Mouse (Mus musculus): ENCODE measurements around the gene Boll. TPM values are rescaled to one million over a fixed set of nuclear protein-coding genes. Genes with fewer than 3 reads are reported as not detected.
A peak's percentile ranks its signal among the peaks of the same experiment; 100 is the strongest.

Boll gene
- 0.20 and 0.42 TPM in 2 replicates for polyA plus RNA-seq (2014; fragmentation: Nextera tagmentation; extraction: Ambion mirVana)

DNA sequence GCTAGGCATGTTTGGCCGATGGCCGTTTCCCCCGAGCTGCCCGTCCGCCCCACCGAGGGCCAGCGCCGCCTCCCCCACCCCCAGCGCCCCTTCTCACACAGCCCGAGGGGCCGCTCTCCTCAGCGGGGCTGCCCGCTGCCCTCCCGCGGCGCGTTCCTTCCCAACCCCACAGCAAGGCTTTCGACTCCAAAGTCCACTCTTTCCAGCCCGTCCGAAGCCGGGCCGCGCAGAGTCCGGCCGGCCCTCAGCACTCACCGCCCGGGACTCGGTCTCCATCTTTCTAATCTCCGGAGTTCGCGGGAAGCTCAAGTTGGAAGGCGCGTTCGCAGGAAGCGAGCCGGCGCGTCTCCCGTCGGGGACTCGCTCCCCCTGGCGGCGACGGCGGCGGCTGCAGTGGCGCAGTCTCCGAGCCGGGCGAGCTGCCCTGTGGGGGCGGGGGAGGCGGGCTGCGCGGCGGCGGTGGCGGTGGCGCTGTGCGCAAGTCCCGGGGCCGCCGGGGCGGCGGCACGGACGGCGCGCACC is at the start of gene Boll:
Boll (minus strand) TSS at position 426 of the 522 bp plus-strand sequence.
- Histone ChIP-seq H3K4me2 (replicated peaks; ENCODE audit: low read depth, low read length) (peak within 1 kb of the TSS; percentile 51), H3K9ac (ENCODE audit: low read depth, low read length) (no peak within 1 kb of the TSS), H3K4me1 (replicated peaks; ENCODE audit: control insufficient read depth, insufficient read depth, low read length) (no peaks in the 10 kb centered on the region), H3K27me3 (ENCODE audit: control insufficient read depth, insufficient read depth, low read length) (peaks cover 14% of the 10 kb centered on the region), H3K9me3 (ENCODE audit: control insufficient read depth, low read length) (no peaks in the 10 kb centered on the region), H3K4me3 (ENCODE audit: low read depth, low read length) (peak within 1 kb of the TSS; percentile 44), H3K27ac (ENCODE audit: low read depth, low read length) (no peak within 1 kb of the TSS), H3K36me3 (ENCODE audit: control insufficient read depth, insufficient read depth, low read length) (no peaks in the 10 kb centered on the region)
- DNase-seq (ENCODE audit: low spot score) (peak; percentile 83), ATAC-seq (ENCODE audit: low FRiP score) (peak; percentile 93)
- 14% methylated on average over 56 of the region's 68 CpGs for WGBS

DNA sequence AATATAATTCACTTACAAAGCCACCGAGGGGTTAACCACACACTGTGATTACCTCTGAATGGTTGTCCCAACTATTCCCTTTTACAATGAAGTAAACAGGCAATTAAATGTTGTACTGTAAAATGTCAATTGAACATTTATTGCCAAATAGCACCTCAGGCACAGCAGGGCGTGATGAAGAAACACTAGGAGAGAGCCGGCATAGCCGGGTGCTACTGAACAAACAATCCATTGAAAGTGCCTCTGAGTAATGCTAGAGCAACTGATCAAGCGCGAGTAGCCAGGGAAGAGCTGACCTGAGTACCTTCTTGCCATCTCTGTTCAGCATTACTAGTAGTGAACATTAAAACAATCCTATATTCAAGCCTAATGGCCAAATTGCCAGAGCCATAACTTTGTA is 49.3 kb upstream of the Boll start:
- no peaks in the 10 kb centered on the region for H3K4me1 ChIP-seq (replicated peaks; ENCODE audit: control insufficient read depth, insufficient read depth, low read length)
- ATAC-seq (ENCODE audit: low FRiP score) (no peak), DNase-seq (ENCODE audit: low spot score) (no peak)
- no peak overlapping the region for H3K4me2 ChIP-seq (replicated peaks; ENCODE audit: low read depth, low read length)
- no peaks in the 10 kb centered on the region for H3K27me3 ChIP-seq (ENCODE audit: control insufficient read depth, insufficient read depth, low read length)
- WGBS = 77% methylated on average over 6 of the region's 6 CpGs
- H3K9me3 ChIP-seq (ENCODE audit: control insufficient read depth, low read length) = no peaks in the 10 kb centered on the region
- no peak overlapping the region for H3K9ac ChIP-seq (ENCODE audit: low read depth, low read length)
- H3K27ac ChIP-seq (ENCODE audit: low read depth, low read length) = no peak overlapping the region
- H3K4me3 ChIP-seq (ENCODE audit: low read depth, low read length) = no peak overlapping the region
- H3K36me3 ChIP-seq (ENCODE audit: control insufficient read depth, insufficient read depth, low read length) = no peaks in the 10 kb centered on the region

DNA sequence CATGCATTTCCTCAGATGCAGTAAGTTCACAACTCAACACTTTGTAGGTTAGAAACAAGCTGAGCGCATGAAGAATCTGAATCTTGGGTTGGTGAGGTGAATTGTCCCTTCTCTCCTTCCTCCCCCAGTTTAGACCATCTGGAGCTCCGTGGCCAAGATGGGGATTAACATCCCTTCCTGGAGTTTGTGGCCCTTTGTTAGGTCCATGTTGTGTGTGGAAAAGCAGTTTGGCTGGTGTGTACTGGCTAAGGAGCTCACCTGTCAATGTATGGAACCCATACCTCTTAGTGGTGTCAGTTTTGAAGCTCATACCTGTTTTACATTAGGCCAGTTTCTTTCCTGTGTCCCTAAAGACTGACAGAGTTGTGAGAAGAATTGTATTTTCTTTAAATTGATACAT is 47.8 kb upstream of the Boll start:
- no peaks in the 10 kb centered on the region for H3K9me3 ChIP-seq (ENCODE audit: control insufficient read depth, low read length)
- DNase-seq (ENCODE audit: low spot score) (no peak), ATAC-seq (ENCODE audit: low FRiP score) (no peak)
- WGBS = 77% methylated on average over 2 of the region's 2 CpGs
- no peaks in the 10 kb centered on the region for H3K36me3 ChIP-seq (ENCODE audit: control insufficient read depth, insufficient read depth, low read length)
- H3K4me3 ChIP-seq (ENCODE audit: low read depth, low read length) = no peak overlapping the region
- H3K9ac ChIP-seq (ENCODE audit: low read depth, low read length) = no peak overlapping the region
- no peaks in the 10 kb centered on the region for H3K4me1 ChIP-seq (replicated peaks; ENCODE audit: control insufficient read depth, insufficient read depth, low read length)
- H3K4me2 ChIP-seq (replicated peaks; ENCODE audit: low read depth, low read length) = no peak overlapping the region
- no peak overlapping the region for H3K27ac ChIP-seq (ENCODE audit: low read depth, low read length)
- no peaks in the 10 kb centered on the region for H3K27me3 ChIP-seq (ENCODE audit: control insufficient read depth, insufficient read depth, low read length)

DNA sequence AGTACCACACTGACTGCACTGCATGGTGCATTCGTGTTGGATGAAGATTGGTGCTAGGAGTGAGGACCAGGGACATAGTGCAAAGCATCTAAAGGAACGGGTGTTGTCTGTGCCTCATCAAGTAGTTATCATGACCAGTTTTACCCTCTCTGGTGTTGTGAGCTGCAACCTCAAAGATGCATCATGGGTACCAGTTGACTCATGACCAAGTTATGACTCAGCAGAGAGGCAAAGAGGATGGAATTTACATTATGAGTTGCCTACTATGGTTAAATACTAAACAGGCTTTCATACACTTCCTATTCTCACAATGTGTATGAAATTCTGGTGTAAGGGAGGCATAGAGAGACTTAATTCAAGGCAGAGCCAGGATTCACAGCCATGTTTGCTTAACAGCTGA is 47.4 kb upstream of the Boll start:
- Histone ChIP-seq H3K36me3 (ENCODE audit: control insufficient read depth, insufficient read depth, low read length) (no peaks in the 10 kb centered on the region), H3K4me3 (ENCODE audit: low read depth, low read length) (no peak overlapping the region), H3K27me3 (ENCODE audit: control insufficient read depth, insufficient read depth, low read length) (no peaks in the 10 kb centered on the region), H3K4me1 (replicated peaks; ENCODE audit: control insufficient read depth, insufficient read depth, low read length) (no peaks in the 10 kb centered on the region), H3K27ac (ENCODE audit: low read depth, low read length) (no peak overlapping the region), H3K9me3 (ENCODE audit: control insufficient read depth, low read length) (no peaks in the 10 kb centered on the region), H3K4me2 (replicated peaks; ENCODE audit: low read depth, low read length) (no peak overlapping the region), H3K9ac (ENCODE audit: low read depth, low read length) (no peak overlapping the region)
- DNase-seq (ENCODE audit: low spot score) = no peak
- no peak for ATAC-seq (ENCODE audit: low FRiP score)
- WGBS = 79% methylated on average over 2 of the region's 2 CpGs

DNA sequence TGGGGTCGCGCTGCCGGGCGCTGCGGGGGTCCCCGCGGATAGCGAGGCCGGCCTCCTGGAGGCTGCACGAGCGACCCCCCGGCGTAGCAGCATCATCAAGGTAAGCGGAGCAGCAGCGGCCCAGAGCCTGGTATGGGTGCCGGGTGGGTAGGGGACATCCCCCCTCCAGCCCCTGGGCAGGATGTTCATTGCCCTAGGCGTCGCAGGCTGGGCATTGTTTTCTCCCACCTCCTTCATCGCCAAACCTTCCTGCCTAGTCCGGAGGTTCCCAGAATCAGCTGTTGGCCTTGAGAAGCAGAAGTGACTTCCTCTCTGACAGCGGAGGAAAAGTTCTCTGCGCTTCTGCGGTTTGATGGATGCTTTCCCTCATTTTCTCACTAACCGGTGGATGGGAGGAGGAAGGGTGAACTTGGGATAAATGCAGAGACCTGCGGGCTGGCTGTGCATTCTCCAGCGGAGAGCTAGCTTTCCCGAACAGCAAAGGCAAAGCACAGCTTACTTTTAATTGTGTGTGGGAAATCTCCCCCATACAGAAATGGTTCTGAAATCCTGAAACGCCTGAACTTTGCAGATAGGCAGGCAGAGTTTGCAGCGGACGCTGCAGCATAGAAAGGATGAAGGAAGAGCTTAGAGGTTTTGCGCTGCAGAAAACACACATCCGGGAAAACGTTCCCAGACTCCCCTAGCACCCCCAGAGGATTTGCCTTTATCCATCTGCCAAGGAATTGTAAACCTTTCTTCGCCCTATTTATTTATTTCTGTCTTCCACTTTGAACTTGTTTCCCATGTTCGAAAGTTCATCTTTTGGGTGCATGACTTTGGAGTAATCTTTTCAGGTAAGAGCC is 43.5 kb upstream of the Boll start:
- ATAC-seq (ENCODE audit: low FRiP score) (peak; percentile 33), DNase-seq (ENCODE audit: low spot score) (peak; percentile 63)
- Histone ChIP-seq H3K4me3 (ENCODE audit: low read depth, low read length) (peak overlapping the region; percentile 69), H3K36me3 (ENCODE audit: control insufficient read depth, insufficient read depth, low read length) (no peaks in the 10 kb centered on the region), H3K27me3 (ENCODE audit: control insufficient read depth, insufficient read depth, low read length) (no peaks in the 10 kb centered on the region), H3K4me2 (replicated peaks; ENCODE audit: low read depth, low read length) (peak overlapping the region; percentile 85), H3K4me1 (replicated peaks; ENCODE audit: control insufficient read depth, insufficient read depth, low read length) (no peaks in the 10 kb centered on the region), H3K9me3 (ENCODE audit: control insufficient read depth, low read length) (no peaks in the 10 kb centered on the region), H3K27ac (ENCODE audit: low read depth, low read length) (peak overlapping the region; percentile 42), H3K9ac (ENCODE audit: low read depth, low read length) (peak overlapping the region; percentile 66; the same call in 1 of the 2 replicates)
- WGBS = 4% methylated on average over 34 of the region's 35 CpGs

DNA sequence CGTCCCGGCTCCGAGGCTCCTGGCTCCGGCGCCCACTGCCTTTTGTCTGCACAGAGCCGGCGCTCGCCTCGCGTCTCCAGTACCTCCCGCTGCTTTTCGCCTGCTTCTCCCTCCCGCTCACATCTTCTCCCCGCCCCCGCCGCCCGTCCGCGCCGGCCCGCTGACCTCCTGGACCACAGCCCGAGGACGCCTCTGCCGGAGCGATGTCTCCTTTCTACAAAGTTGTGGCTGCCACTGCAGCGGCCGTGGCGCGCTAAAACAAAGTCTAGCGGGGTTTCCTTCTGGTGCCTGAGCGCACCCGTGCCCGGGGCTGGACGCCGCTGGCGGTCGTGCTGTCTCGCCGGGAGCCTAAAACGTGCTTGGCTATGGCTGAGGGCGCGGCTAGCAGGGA is 42.7 kb upstream of the Boll start:
- Histone ChIP-seq H3K9ac (ENCODE audit: low read depth, low read length) (peak overlapping the region; percentile 66), H3K4me3 (ENCODE audit: low read depth, low read length) (peak overlapping the region; percentile 69), H3K27me3 (ENCODE audit: control insufficient read depth, insufficient read depth, low read length) (no peaks in the 10 kb centered on the region), H3K9me3 (ENCODE audit: control insufficient read depth, low read length) (no peaks in the 10 kb centered on the region), H3K36me3 (ENCODE audit: control insufficient read depth, insufficient read depth, low read length) (no peaks in the 10 kb centered on the region), H3K4me2 (replicated peaks; ENCODE audit: low read depth, low read length) (peak overlapping the region; percentile 85), H3K27ac (ENCODE audit: low read depth, low read length) (peak overlapping the region; percentile 42), H3K4me1 (replicated peaks; ENCODE audit: control insufficient read depth, insufficient read depth, low read length) (no peaks in the 10 kb centered on the region)
- DNase-seq (ENCODE audit: low spot score) (peak; percentile 66), ATAC-seq (ENCODE audit: low FRiP score) (peak; percentile 77)
- 0% methylated on average over 30 of the region's 42 CpGs for WGBS

DNA sequence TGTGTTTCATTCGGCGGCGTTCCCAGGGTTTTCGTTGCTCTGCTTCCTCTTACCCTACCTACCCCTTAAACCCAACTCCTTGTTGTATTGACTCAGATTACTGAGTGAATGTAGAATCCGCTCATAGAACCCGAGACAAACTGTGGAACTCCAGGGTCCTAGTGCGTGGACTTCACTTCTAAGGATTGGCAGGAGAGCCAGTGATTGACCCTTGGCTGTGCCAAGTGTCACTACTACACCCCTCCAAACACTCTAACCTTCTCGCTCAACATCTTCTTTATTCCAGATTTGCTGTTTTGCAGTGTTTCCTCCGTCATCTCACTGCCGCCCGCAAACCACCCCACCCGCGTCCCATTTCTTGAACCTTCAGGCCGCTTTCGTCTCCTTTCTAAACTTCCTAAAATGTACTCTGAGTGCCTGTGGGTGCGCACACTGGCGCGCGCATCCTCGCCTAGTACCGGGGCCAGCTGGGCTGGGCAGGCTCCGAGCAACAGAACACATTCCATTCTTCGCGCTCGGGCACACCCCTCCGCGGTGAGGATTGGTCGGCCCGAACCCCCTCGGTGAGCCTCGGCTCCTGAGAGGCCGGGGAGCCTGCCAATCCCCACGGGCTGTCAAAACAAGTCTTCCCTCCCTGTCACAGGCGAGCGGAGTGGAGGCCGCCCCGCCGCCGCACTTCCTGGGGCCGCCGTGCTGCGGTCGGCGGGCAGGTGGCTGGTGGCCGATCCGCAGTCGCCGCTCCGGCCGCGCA is 42.2 kb upstream of the Boll start, which contains the start of gene Plcl1:
Plcl1 (plus strand) TSS at position 650 of the 751 bp plus-strand sequence.
- Histone ChIP-seq H3K36me3 (ENCODE audit: control insufficient read depth, insufficient read depth, low read length) (no peaks in the 10 kb centered on the region), H3K4me1 (replicated peaks; ENCODE audit: control insufficient read depth, insufficient read depth, low read length) (no peaks in the 10 kb centered on the region), H3K4me2 (replicated peaks; ENCODE audit: low read depth, low read length) (peak within 1 kb of the TSS; percentile 85), H3K9me3 (ENCODE audit: control insufficient read depth, low read length) (no peaks in the 10 kb centered on the region), H3K27me3 (ENCODE audit: control insufficient read depth, insufficient read depth, low read length) (no peaks in the 10 kb centered on the region), H3K27ac (ENCODE audit: low read depth, low read length) (peak within 1 kb of the TSS; percentile 42), H3K9ac (ENCODE audit: low read depth, low read length) (peak within 1 kb of the TSS; percentile 66), H3K4me3 (ENCODE audit: low read depth, low read length) (peak within 1 kb of the TSS; percentile 69)
- DNase-seq (ENCODE audit: low spot score) = peak; percentile 92
- peak; percentile 99 for ATAC-seq (ENCODE audit: low FRiP score)
- 3% methylated on average over 49 of the region's 51 CpGs for WGBS

DNA sequence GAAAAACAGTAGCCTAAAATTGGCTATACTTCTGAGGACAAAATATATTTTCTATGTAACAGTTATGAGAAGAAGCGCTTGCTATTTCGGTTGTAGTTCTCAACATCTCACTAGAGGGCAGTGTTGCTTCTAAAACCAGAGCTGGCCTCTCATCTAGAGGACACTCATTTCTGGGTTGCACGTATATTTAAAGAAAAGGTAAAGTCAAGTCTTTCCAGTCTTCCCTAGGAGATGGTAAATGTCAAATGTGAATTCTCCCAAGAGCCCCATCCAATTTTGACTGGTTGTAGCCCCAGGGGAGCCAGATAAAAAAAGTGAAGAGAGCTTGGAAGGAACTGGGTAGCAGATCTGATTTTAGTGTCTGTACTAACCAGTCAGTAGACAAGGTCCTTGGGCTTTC is 41.2 kb upstream of the Boll start:
- ATAC-seq (ENCODE audit: low FRiP score) (no peak), DNase-seq (ENCODE audit: low spot score) (peak; percentile 82)
- Histone ChIP-seq H3K27ac (ENCODE audit: low read depth, low read length) (no peak overlapping the region), H3K9ac (ENCODE audit: low read depth, low read length) (no peak overlapping the region), H3K4me3 (ENCODE audit: low read depth, low read length) (no peak overlapping the region), H3K27me3 (ENCODE audit: control insufficient read depth, insufficient read depth, low read length) (no peaks in the 10 kb centered on the region), H3K36me3 (ENCODE audit: control insufficient read depth, insufficient read depth, low read length) (no peaks in the 10 kb centered on the region), H3K9me3 (ENCODE audit: control insufficient read depth, low read length) (no peaks in the 10 kb centered on the region), H3K4me2 (replicated peaks; ENCODE audit: low read depth, low read length) (no peak overlapping the region), H3K4me1 (replicated peaks; ENCODE audit: control insufficient read depth, insufficient read depth, low read length) (no peaks in the 10 kb centered on the region)
- WGBS = 4% methylated on average over 3 of the region's 3 CpGs
